Mouse (Mus musculus) gastrocnemius, postnatal 36 days (tissue): ENCODE data around the gene Vav3. TPM values are rescaled to one million over a fixed set of nuclear protein-coding genes. Genes with fewer than 3 reads are reported as not detected.
A peak's percentile ranks its signal among the peaks of the same experiment; 100 is the strongest.

ENCODE experiments used
- DNase-seq, 2 experiments: peaks; one replicate each; pipeline ENCODE4 v3.0.0; 2022
- intact Hi-C: fragments of 180-260 bp; cut with DNase I; formaldehyde crosslinking; loops from one replicate; pipeline ENCODE4 v1.15.1; 2025
- total RNA-seq, 2 experiments: library from RNA; stranded (reverse); gene quantifications; 2 replicates each; pipeline ENCODE4 v1.2.3; 2021

Vav3 gene
- total RNA-seq, 2 experiments from 2014 or later, result 1.3 to 1.6 TPM

GRCm38 (mm10) chr3:109652860-109653631 is 312.6 kb downstream of the Vav3 start:
- DNase-seq, result no peak
- intact Hi-C loops, result no loop called here

- intact Hi-C loops, result no loop called here
- no peak for DNase-seq
Measured at GRCm38 (mm10) chr3:109654386-109654785, 313.9 kb downstream of the Vav3 start.

GRCm38 (mm10) chr3:109671716-109672115 is 331.3 kb downstream of the Vav3 start:
- DNase-seq, result no peak
- intact Hi-C loops, result no loop called here

- no peak for DNase-seq
- intact Hi-C loops, result no loop called here
Measured at GRCm38 (mm10) chr3:109672925-109673324, 332.5 kb downstream of the Vav3 start.

GRCm38 (mm10) chr3:109680281-109680680 is 339.8 kb downstream of the Vav3 start:
- intact Hi-C loops, result no loop called here
- DNase-seq, result no peak

GRCm38 (mm10) chr3:109681863-109682262 is 341.4 kb downstream of the Vav3 start:
- no peak for DNase-seq
- intact Hi-C loops, result no loop called here

- peak in 1 of 2 experiments; percentile 32 for DNase-seq
- intact Hi-C loops, result no loop called here
Measured at GRCm38 (mm10) chr3:109683608-109684295, 343.3 kb downstream of the Vav3 start.

GRCm38 (mm10) chr3:109690566-109690965 is 350.1 kb downstream of the Vav3 start:
- DNase-seq, result no peak
- intact Hi-C loops, result no loop called here

- DNase-seq, result no peak
- intact Hi-C loops, result no loop called here
Measured at GRCm38 (mm10) chr3:109692613-109693012, 352.2 kb downstream of the Vav3 start.

GRCm38 (mm10) chr3:109701301-109701700 is 360.8 kb downstream of the Vav3 start:
- no peak for DNase-seq
- intact Hi-C loops, result no loop called here

- no peak for DNase-seq
- intact Hi-C loops, result no loop called here
Measured at GRCm38 (mm10) chr3:109707786-109708460, 367.5 kb downstream of the Vav3 start.

- intact Hi-C loops, result no loop called here
- no peak for DNase-seq
Measured at GRCm38 (mm10) chr3:109711751-109712150, 371.3 kb downstream of the Vav3 start.

- intact Hi-C loops, result no loop called here
- DNase-seq, result no peak
Measured at GRCm38 (mm10) chr3:109714476-109714875, 374.0 kb downstream of the Vav3 start.

GRCm38 (mm10) chr3:109721753-109722152 is 381.3 kb downstream of the Vav3 start:
- DNase-seq, result no peak

GRCm38 (mm10) chr3:109726776-109727175 is 386.3 kb downstream of the Vav3 start:
- intact Hi-C loops, result no loop called here
- DNase-seq, result no peak

More at GRCm38 (mm10) chr3:109721753-109722152, 381.3 kb downstream of the Vav3 start:
- intact Hi-C loops, result no loop called here

- intact Hi-C loops, result loop anchor here (10.0 kb wide), 1 partner anchor 373 kb away; no protein-coding TSS in a partner anchor
- DNase-seq, result no peak
Measured at GRCm38 (mm10) chr3:109731592-109732230, 391.3 kb downstream of the Vav3 start.

- no peak for DNase-seq
- intact Hi-C loops, result loop anchor here (10.0 kb wide), 1 partner anchor 372 kb away; no protein-coding TSS in a partner anchor
Measured at GRCm38 (mm10) chr3:109732327-109733182, 392.1 kb downstream of the Vav3 start.
